Mouse (Mus musculus) bone marrow, adult 2 months (tissue): Measurements from ENCODE around the gene 4930524J08Rik.

Source experiments
- CTCF ChIP-seq: fragments of 200-500 bp; IDR thresholded peaks from 2 replicates; pipeline ENCODE4 v1.5.1; 2011; ENCODE audit warnings: low read length, control low read depth; ENCODE audit not compliant: control insufficient read depth, insufficient read depth
- POLR2A ChIP-seq: fragments of 200-500 bp; IDR thresholded peaks from 2 replicates; pipeline ENCODE4 v1.6.1; 2011; ENCODE audit warnings: low read depth, mild to moderate bottlenecking, control low read depth, low read length, borderline replicate concordance; ENCODE audit not compliant: control insufficient read depth

- TF ChIP-seq POLR2A (no peak), CTCF (no peak)
Measured at GRCm38 (mm10) chr5:100006324-100007039, 27.6 kb downstream of the 4930524J08Rik start.
